Mouse (Mus musculus) MEL (cell line): ENCODE measurements around the gene Icam5.

Source experiments
- CTCF ChIP-seq, 3 experiments: IDR thresholded peaks in 2 of 3; conservative IDR thresholded peaks in 1 of 3; 2 replicates each; pipeline ENCODE4 v1.5.1; 2011 to 2012; ENCODE audit warnings: low read length in 3 of 3, low read depth in 2 of 3, mild to moderate bottlenecking in 2 of 3, improper control_type of control experiment in 1 of 3, inconsistent platforms in 1 of 3, mixed read lengths in 1 of 3, moderate library complexity in 1 of 3; ENCODE audit not compliant: control insufficient read depth in 1 of 3, insufficient read depth in 1 of 3, poor library complexity in 1 of 3, severe bottlenecking in 1 of 3
- EP300 ChIP-seq, 2 experiments: IDR thresholded peaks; 2 replicates each; pipeline ENCODE4 v1.6.1; 2011; ENCODE audit warnings: improper control_type of control experiment in 2 of 2, low read length in 2 of 2, low read depth in 1 of 2, mild to moderate bottlenecking in 1 of 2
- MAFK ChIP-seq: IDR thresholded peaks from 2 replicates; pipeline ENCODE4 v1.6.1; 2011; ENCODE audit warnings: low read depth, mild to moderate bottlenecking, low read length, improper control_type of control experiment, borderline replicate concordance
- POLR2A ChIP-seq, 2 experiments: IDR thresholded peaks; 2 replicates each; pipeline ENCODE4 v1.6.1; 2011 to 2012; ENCODE audit warnings: low read length in 2 of 2, mild to moderate bottlenecking in 2 of 2, control low read depth in 1 of 2, improper control_type of control experiment in 1 of 2, low read depth in 1 of 2, moderate library complexity in 1 of 2; ENCODE audit not compliant: control insufficient read depth in 1 of 2, insufficient read depth in 1 of 2, poor library complexity in 1 of 2
- SIN3A ChIP-seq: IDR thresholded peaks from 2 replicates; pipeline ENCODE4 v1.6.1; 2012; ENCODE audit warnings: low read length, improper control_type of control experiment, inconsistent platforms
- SMC3 ChIP-seq: IDR thresholded peaks from 2 replicates; pipeline ENCODE4 v1.6.1; 2011; ENCODE audit warnings: low read depth, low read length, improper control_type of control experiment

- no peak for TF ChIP-seq MAFK
- no peak for TF ChIP-seq CTCF (IDR thresholded peaks at IDR 0.05 in 2 of 3, conservative IDR thresholded peaks at IDR 0.05 in 1 of 3; ENCODE audit: control insufficient read depth in 1 of 3, insufficient read depth in 1 of 3, low read depth in 2 of 3, low read length in 3 of 3, poor library complexity in 1 of 3, severe bottlenecking in 1 of 3)
- TF ChIP-seq SMC3: no peak
- no peak for TF ChIP-seq EP300 (IDR thresholded peaks at IDR 0.05; ENCODE audit: low read depth in 1 of 2, low read length in 2 of 2)
- no peak for TF ChIP-seq SIN3A
- no peak for TF ChIP-seq POLR2A (IDR thresholded peaks at IDR 0.05; ENCODE audit: control insufficient read depth in 1 of 2, insufficient read depth in 1 of 2, low read depth in 1 of 2, low read length in 2 of 2, poor library complexity in 1 of 2)
Measured at GRCm38 (mm10) chr9:21083324-21083723, 51.5 kb downstream of the Icam5 start.
